Mouse (Mus musculus) cerebellum, adult (tissue): ENCODE data around the gene Cd83.

Source experiments
- ATAC-seq: cut with Nextera tagmentation; 2 replicates; pipeline ENCODE4 v1.9.2; 2017; ENCODE audit warnings: mild to moderate bottlenecking, moderate library complexity, mixed read lengths; ENCODE audit not compliant: insufficient number of reproducible peaks, low FRiP score, low TSS enrichment

Cd83 gene

DNA sequence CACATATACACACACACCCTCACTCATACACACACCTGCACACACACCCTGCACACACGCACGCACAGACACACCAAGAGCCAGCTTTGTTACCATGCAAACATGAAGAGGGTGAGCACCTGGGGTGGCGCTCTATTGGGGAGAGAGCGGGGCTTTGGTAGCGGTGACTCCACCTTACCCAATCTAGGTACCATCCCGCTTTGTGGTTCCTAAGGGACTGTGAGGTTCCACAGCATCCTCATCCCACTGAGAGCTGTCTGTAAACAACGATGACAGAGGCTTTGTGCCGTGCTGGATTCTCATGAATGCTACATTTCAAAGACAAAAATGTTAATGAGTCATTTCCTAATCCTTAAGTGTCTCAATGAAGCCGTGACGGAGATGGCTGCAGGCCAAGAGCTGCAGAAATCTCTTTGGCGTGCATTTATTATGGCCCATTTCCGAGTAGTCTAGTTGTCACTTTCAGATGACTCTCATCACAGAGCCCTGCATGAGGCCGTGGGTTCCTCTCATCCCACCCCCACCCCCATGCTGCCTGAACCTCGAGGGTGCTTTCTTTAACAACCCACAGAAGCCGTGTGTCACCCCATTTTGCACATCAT, 10.5 kb upstream of the Cd83 start:
- ATAC-seq: no peak

- no peak for ATAC-seq
Observed at GRCm38 (mm10) chr13:43774605-43775426, 9.8 kb upstream of the Cd83 start.

DNA sequence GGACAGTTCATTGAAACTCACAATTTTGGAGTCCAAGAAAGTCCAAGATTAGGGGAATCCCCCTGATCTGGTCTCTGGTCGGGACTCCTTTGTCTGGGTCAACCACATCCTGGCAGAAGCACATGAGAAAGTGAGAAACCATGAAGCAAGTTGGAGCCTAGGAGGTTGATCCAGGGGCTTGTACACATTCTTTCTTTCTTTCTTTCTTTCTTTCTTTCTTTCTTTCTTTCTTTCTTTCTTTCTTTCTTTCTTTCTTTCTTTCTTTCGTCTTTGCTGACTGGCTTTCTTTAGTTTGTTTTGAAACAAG, 9.2 kb upstream of the Cd83 start:
- no peak for ATAC-seq

DNA sequence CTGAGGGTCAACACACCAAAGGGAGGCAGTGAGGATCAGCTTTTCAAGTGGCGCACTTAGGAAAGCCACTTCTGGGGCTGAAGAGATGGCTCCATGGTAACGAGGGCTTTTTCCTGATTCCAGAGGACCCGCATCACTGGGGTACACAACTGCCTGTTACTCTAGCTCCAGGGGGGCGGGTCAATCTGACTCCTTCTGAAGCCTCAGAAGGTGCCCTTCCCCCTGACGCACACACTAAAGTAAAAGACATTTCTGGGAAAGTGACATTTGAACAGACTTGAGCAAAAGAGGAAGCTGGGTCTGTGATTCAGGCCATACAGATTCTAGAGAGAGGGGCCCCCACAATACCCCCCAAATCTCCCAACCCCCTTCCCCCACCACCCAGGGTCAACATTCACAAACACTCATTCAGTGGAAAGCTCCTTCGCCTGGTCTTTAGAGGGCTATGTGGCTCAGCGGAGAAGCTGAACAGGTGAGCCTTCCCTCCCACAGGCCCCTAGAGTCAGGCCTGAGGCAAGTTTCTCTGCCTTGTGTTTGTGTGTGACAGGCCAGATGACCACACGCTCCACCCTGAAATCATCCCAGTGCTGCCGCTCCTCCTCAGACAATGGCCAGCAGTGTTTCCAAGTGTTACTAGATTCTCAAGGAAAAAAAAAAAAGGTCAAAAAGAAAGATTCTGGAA, 7.1 kb upstream of the Cd83 start:
- ATAC-seq: no peak

DNA sequence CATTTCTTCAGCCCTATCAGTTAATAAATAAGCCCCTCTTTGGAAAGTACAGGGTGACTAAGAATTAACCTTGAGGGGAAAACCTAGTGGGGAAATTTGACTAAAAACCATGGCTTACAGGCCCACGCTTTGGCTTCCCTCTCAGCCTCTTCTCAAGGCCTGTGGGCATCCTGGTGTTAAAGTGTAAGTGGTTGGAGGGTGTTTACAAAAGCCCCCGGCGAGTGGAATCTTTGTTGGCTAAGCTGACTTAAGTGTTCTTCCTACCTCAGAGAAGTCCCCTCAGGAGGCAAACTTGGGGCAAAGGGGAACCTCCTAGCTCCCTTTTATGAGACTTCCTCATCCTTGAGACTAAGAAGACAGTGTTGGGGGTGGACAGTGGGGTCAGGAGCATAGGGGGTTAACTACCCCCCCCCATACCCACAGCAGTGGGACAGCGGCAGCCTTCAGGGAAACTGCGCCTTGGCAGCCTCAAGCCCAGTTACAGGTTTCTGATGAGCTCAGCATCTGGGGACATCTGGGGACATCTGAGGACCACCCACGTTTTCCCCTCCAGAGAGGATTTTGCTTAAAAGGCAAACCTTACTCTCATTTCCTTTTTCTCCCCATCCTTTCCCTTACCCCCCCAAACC, 6.4 kb upstream of the Cd83 start:
- no peak for ATAC-seq

- no peak for ATAC-seq
Observed at GRCm38 (mm10) chr13:43778971-43779370, 5.6 kb upstream of the Cd83 start.

GRCm38 (mm10) chr13:43780071-43780470, 4.5 kb upstream of the Cd83 start:
- ATAC-seq: no peak

GRCm38 (mm10) chr13:43785712-43786072, 1.1 kb downstream of the Cd83 start:
- no peak for ATAC-seq

DNA sequence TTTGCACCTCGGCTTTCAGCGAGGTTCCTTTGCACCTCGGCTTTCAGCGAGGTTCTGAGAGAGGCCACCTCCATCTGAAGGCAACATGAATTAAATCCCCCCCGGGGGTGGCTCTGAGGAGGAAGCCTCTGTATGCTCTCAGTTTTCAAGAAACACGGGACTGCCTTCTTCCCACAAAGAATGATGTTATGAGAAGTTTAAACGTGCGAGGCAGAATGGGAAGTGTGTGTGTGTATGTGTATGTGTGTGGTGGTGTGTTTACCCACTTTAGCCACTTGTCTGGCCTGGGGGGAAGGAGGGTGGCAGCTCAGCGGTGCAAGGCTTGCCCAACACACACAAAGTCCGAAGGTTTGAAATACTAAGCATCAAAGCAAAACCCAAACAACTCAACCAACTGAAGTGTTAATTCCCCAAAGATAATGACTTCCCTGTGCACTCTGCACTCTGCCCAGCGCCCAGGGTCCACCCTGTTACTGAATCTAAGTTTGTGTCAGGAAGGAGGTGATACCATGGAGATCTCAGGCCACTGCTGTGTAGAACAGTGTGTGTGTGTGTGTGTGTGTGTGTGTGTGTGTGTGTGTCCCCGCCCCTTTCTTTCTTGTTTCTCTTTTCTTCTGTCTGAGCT, 1.7 kb downstream of the Cd83 start:
- no peak for ATAC-seq

GRCm38 (mm10) chr13:43787262-43787661, 2.7 kb downstream of the Cd83 start:
- ATAC-seq: no peak

GRCm38 (mm10) chr13:43788071-43788470, 3.5 kb downstream of the Cd83 start:
- no peak for ATAC-seq

- ATAC-seq: no peak
Observed at GRCm38 (mm10) chr13:43788983-43789645, 4.5 kb downstream of the Cd83 start.

DNA sequence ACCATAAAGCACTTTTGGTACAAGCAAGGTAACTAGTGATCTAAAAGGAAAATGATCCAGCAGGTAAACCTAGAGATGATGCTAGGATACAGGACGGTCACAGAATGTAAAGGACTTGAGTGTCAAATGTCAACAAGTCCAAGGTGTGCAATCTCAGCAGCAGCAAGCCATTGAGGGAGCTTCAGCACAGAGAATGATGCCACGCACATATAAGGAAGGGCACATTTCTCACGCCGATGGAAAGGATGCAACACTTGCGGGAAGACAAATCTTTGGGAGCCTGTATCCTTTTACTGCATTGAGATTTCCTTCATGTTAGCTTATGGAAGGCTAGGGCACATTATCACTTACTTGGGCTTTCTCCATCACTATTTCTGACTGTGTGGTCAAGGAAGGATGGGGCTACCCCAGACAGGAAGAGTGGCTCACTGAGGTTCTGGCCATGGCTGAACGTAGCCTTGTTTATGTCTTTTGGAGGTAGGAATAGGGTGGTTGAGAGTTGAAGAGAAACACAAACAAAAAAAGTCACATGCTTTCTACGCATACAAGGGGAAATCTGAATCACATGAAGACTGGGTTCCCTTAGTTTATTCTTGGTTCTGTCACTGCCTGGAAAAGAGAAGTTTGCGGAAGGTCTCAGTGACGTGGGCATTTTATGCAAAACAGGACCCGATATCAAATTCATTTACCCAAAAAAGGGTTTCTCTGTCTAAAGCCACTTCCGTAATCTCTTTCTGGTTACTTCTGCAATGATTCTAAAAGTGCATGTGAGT, 5.8 kb downstream of the Cd83 start:
- ATAC-seq: no peak

DNA sequence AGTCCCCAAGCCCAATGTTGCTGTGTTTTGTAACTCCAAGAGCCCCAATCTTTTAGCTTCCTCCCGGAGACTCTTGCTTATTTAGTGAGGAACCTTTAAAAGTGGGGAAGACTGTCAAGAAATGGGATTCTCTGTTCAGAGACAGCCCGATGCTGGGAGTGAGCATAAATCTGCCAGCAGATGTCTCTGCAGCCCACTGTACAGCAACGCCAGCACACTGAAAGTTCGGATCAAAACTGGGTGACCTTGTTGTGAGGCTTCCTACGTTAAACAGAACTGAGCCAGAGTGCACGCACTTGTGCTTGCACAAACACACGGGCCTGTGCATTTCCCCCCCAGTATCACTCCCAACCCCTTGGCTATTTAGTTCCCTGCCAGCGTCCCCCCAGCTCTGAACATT, 10.8 kb downstream of the Cd83 start:
- 0 out of 2 replicates have a peak, but pooled peaks have one; percentile 50 for ATAC-seq

- ATAC-seq: no peak
Observed at GRCm38 (mm10) chr13:43798655-43799054, 14.1 kb downstream of the Cd83 start.

DNA sequence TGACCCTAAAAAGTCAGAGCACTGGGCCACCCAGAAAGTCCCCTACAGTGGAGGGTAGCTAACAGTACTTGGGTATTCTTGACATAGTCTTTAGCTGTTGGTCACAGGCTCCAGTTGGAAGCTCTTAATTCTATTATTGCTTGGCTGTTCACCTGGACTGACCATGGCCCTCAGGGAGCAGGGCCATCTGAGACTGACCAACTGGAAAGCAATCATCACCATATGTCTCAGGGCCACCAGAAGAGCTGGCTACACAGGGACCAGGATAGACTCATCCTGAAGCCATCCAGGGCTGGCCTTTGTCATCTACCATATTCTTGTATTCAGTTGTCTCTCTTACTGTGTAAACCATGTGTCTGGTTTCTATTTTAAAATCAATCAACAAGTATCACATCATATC, 15.6 kb downstream of the Cd83 start:
- ATAC-seq: peak; percentile 91

DNA sequence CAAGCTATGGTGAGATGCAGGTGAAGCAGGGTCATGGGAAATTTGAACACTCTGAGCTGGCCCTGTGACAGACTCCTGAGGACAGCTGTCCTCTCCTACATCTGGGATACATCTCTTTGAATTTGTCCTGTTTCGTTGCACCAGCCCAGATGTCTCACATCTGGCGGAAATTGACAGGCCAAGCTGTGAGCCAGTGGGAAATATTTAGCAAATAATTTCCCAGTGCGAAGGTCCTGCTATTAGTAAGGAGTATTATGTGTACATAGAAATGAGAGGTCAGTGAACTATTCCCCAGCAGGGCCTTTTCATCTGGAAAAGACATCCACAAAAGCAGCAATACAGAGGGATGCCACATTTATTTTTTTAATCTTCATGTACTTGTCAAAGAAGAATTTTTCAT, 17.4 kb downstream of the Cd83 start:
- ATAC-seq: no peak

DNA sequence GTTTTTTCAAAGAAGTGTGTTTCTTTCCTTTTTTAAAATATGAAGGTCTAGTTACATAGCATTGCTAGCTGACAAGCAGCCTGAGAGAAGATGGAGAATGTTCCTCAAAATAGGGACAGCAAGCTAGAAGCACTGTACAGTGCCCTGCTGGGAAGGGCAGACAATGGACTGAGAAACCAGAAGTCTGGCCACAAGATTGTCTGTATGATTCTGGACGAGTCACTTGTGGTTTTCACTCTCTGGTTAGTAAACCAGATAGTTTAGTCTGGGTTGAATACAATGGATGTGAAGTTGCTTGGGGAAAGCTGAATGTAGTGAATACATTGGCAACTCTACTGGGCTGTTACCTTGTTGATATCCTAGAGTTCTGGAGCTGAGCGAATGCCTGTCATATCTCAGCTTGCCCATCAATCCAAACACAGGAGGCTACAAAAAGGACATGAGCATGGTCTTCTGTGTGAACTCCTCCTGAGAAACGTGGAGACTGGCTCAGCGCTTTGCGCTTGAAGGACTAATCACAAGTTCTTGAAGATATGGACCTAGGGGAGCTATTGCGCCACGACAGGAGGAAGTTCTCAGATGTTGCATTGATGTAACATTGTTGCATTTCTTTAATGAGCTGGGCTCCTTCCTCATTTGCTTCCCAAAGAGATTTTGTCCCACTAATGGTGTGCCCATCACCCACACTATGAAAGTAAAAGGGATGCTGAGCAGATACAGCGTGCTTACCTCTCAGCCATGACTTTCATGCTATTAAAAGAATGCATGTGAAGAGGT, 18.0 kb downstream of the Cd83 start:
- ATAC-seq: no peak

DNA sequence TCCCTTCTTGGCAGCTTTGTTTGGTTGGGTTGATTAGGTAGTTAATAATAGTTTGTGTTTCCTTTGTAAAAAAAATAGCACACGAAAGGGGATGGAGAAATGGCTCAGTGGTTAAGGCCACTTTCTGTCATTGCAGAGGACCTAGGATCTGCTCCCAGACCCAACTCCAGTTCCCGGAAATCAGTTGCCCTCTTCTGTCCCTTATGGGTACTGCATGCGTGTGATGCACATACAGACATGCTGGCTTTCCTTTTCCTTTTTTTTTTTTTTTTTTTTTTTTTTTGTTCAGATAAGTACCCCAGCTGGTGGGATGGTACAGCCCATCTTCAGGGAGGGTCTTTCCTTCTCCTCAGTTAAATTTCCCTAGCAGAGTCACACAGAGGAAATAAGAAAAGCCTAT, 20.1 kb downstream of the Cd83 start:
- no peak for ATAC-seq
